Mouse (Mus musculus): ENCODE measurements around the gene Add1.

GRCm38 (mm10) chr5:34578038-34578655, 4.7 kb downstream of the Add1 start:
- TF ChIP-seq CTCF (IDR thresholded peaks at IDR 0.05; ENCODE audit: low read depth) (no peak), EP300 (optimal IDR thresholded peaks at IDR 0.05) (no peak)

All from stomach, postnatal 0 days (tissue).